Mouse (Mus musculus) intestine, postnatal 0 days (tissue): Measurements from ENCODE around the gene Crtc3. TPM values are rescaled to one million over a fixed set of nuclear protein-coding genes. Genes with fewer than 3 reads are reported as not detected.
A peak's percentile ranks its signal among the peaks of the same experiment; 100 is the strongest.

Source experiments
- ATAC-seq: fragments of 200-750 bp; cut with Nextera tagmentation; 2 replicates; pipeline ENCODE4 v1.8.0; 2017; ENCODE audit warnings: mild to moderate bottlenecking, moderate TSS enrichment, moderate library complexity
- H3K27ac ChIP-seq: fragments of 300-500 bp; sonication (generic); 2 replicates; pipeline ENCODE4 v1.5.1; 2014; ENCODE audit warnings: mild to moderate bottlenecking, low read depth, low read length, moderate library complexity
- H3K27me3 ChIP-seq: fragments of 300-500 bp; sonication (generic); replicated peaks from 2 replicates; pipeline ENCODE4 v1.6.1; 2014; ENCODE audit warnings: low read length, mixed read lengths; ENCODE audit not compliant: control insufficient read depth, insufficient read depth
- H3K36me3 ChIP-seq: fragments of 300-500 bp; sonication (generic); 2 replicates; pipeline ENCODE4 v1.6.1; 2014; ENCODE audit warnings: mild to moderate bottlenecking, moderate library complexity; ENCODE audit not compliant: control insufficient read depth, insufficient read depth
- H3K4me1 ChIP-seq: fragments of 300-500 bp; sonication (generic); replicated peaks from 2 replicates; pipeline ENCODE4 v1.6.1; 2014; ENCODE audit warnings: antibody characterized with exemption, low read length, mixed read lengths; ENCODE audit not compliant: control insufficient read depth, insufficient read depth
- H3K4me2 ChIP-seq: fragments of 300-500 bp; sonication (generic); replicated peaks from 2 replicates; pipeline ENCODE4 v1.6.1; 2014; ENCODE audit warnings: low read depth, mild to moderate bottlenecking, moderate library complexity
- H3K4me3 ChIP-seq: fragments of 300-500 bp; sonication (generic); 2 replicates; pipeline ENCODE4 v1.5.1; 2014; ENCODE audit warnings: low read depth, low read length
- H3K9ac ChIP-seq: fragments of 300-500 bp; sonication (generic); 2 replicates; pipeline ENCODE4 v1.6.1; 2014; ENCODE audit warnings: mild to moderate bottlenecking, low read depth, low read length
- H3K9me3 ChIP-seq: fragments of 300-500 bp; sonication (generic); 2 replicates; pipeline ENCODE4 v1.6.1; 2016; ENCODE audit warnings: mixed run types; ENCODE audit not compliant: control insufficient read depth
- CTCF ChIP-seq: sonication (generic); IDR thresholded peaks from 2 replicates; pipeline ENCODE4 v1.5.1; 2016; ENCODE audit warnings: low read depth, mild to moderate bottlenecking, control low read depth, antibody characterized with exemption, moderate library complexity
- WGBS: fragments of 180-500 bp; shearing (Covaris S2); extraction: QIAGEN DNeasy Blood & Tissue Kit; methylation state at CpG from one replicate; pipeline ENCODE4 v1.1.7; 2014; 5-methylcytosine and 5-hydroxymethylcytosine counted together
- polyA plus RNA-seq: library from polyadenylated mRNA; unstranded; fragments of >200 nt; fragmentation: Nextera tagmentation; extraction: Ambion mirVana; gene quantifications from 2 replicates; pipeline ENCODE4 v1.2.1, GENCODE M21; 2015

Gene Crtc3
- polyA plus RNA-seq, 1 experiment from 2014 or later: 11.5 TPM

GRCm38 (mm10) chr7:80575750-80576149 lies 112.9 kb downstream of the Crtc3 start:
- Histone ChIP-seq H3K9me3 (no peaks in the 10 kb centered on the region), H3K4me1 (no peaks in the 10 kb centered on the region), H3K27ac (no peak overlapping the region), H3K4me3 (no peak overlapping the region), H3K4me2 (no peak overlapping the region), H3K9ac (no peak overlapping the region), H3K36me3 (no peaks in the 10 kb centered on the region), H3K27me3 (no peaks in the 10 kb centered on the region)
- no peak for TF ChIP-seq CTCF
- ATAC-seq: no peak
- WGBS: 70% methylated on average over 9 of the region's 9 CpGs

- no peaks in the 10 kb centered on the region for H3K27me3 ChIP-seq
- WGBS: 58% methylated on average over 3 of the region's 3 CpGs
- H3K4me1 ChIP-seq: no peaks in the 10 kb centered on the region
Measured at GRCm38 (mm10) chr7:80573076-80573475, 115.6 kb downstream of the Crtc3 start.

GRCm38 (mm10) chr7:80567982-80568381 lies 120.7 kb downstream of the Crtc3 start:
- TF ChIP-seq CTCF: no peak
- Histone ChIP-seq H3K9ac (no peak overlapping the region), H3K27me3 (no peaks in the 10 kb centered on the region), H3K36me3 (no peaks in the 10 kb centered on the region), H3K4me1 (no peaks in the 10 kb centered on the region), H3K4me2 (no peak overlapping the region), H3K27ac (no peak overlapping the region), H3K4me3 (no peak overlapping the region), H3K9me3 (no peaks in the 10 kb centered on the region)
- no peak for ATAC-seq
- 87% methylated on average over 8 of the region's 8 CpGs for WGBS

More at GRCm38 (mm10) chr7:80573076-80573475, 115.6 kb downstream of the Crtc3 start:
- no peak for ATAC-seq
- no peak for TF ChIP-seq CTCF
- Histone ChIP-seq H3K4me3 (no peak overlapping the region), H3K36me3 (no peaks in the 10 kb centered on the region), H3K27ac (no peak overlapping the region), H3K4me2 (no peak overlapping the region), H3K9ac (no peak overlapping the region), H3K9me3 (no peaks in the 10 kb centered on the region)

GRCm38 (mm10) chr7:80561931-80562330 lies 126.7 kb downstream of the Crtc3 start:
- Histone ChIP-seq H3K27ac (no peak overlapping the region), H3K36me3 (no peaks in the 10 kb centered on the region), H3K4me1 (no peaks in the 10 kb centered on the region), H3K4me2 (no peak overlapping the region), H3K9ac (no peak overlapping the region), H3K4me3 (no peak overlapping the region), H3K9me3 (no peaks in the 10 kb centered on the region), H3K27me3 (no peaks in the 10 kb centered on the region)
- TF ChIP-seq CTCF: no peak
- 75% methylated on average over 5 of the region's 5 CpGs for WGBS
- ATAC-seq: no peak

- 78% methylated on average over 9 of the region's 9 CpGs for WGBS
Measured at GRCm38 (mm10) chr7:80561271-80561670, 127.4 kb downstream of the Crtc3 start.

GRCm38 (mm10) chr7:80558572-80558971 lies 130.1 kb downstream of the Crtc3 start:
- no peak overlapping the region for H3K9ac ChIP-seq
- H3K4me3 ChIP-seq: no peak overlapping the region
- 55% methylated on average over 5 of the region's 5 CpGs for WGBS
- no peak for TF ChIP-seq CTCF
- H3K9me3 ChIP-seq: no peaks in the 10 kb centered on the region
- no peaks in the 10 kb centered on the region for H3K27me3 ChIP-seq
- no peak for ATAC-seq
- no peaks in the 10 kb centered on the region for H3K36me3 ChIP-seq
- no peak overlapping the region for H3K27ac ChIP-seq
- 0 out of 2 replicates have a peak, but pooled peaks cover 3% of the 10 kb centered on the region for H3K4me1 ChIP-seq
- H3K4me2 ChIP-seq: no peak overlapping the region

More at GRCm38 (mm10) chr7:80561271-80561670, 127.4 kb downstream of the Crtc3 start:
- no peak overlapping the region for H3K27ac ChIP-seq
- H3K27me3 ChIP-seq: no peaks in the 10 kb centered on the region
- H3K4me3 ChIP-seq: no peak overlapping the region
- no peak for ATAC-seq
- H3K4me2 ChIP-seq: no peak overlapping the region
- H3K36me3 ChIP-seq: no peaks in the 10 kb centered on the region
- no peaks in the 10 kb centered on the region for H3K9me3 ChIP-seq
- TF ChIP-seq CTCF: no peak
- H3K4me1 ChIP-seq: no peaks in the 10 kb centered on the region
- H3K9ac ChIP-seq: no peak overlapping the region

- Histone ChIP-seq H3K4me1 (0 out of 2 replicates have a peak, but pooled peaks cover 3% of the 10 kb centered on the region), H3K36me3 (no peaks in the 10 kb centered on the region), H3K27ac (no peak overlapping the region), H3K27me3 (no peaks in the 10 kb centered on the region), H3K4me2 (no peak overlapping the region), H3K9me3 (no peaks in the 10 kb centered on the region), H3K9ac (no peak overlapping the region), H3K4me3 (no peak overlapping the region)
- TF ChIP-seq CTCF: peak; percentile 53
- ATAC-seq: no peak
- WGBS: 51% methylated on average over 8 of the region's 8 CpGs
Measured at GRCm38 (mm10) chr7:80558101-80558500, 130.6 kb downstream of the Crtc3 start.
